Mouse (Mus musculus): ENCODE measurements around the gene Hist2h2bb. TPM values are rescaled to one million over a fixed set of nuclear protein-coding genes. Genes with fewer than 3 reads are reported as not detected.

Gene Hist2h2bb
- total RNA-seq, 2 experiments from 2014 or later, result 306 to 312 TPM

- DNase-seq, result no peak
- intact Hi-C loops (cut with DNase I), result no loop called here
These were observed 23.1 kb downstream of the Hist2h2bb start for GRCm38 (mm10) chr3:96292641-96293040.

DNA sequence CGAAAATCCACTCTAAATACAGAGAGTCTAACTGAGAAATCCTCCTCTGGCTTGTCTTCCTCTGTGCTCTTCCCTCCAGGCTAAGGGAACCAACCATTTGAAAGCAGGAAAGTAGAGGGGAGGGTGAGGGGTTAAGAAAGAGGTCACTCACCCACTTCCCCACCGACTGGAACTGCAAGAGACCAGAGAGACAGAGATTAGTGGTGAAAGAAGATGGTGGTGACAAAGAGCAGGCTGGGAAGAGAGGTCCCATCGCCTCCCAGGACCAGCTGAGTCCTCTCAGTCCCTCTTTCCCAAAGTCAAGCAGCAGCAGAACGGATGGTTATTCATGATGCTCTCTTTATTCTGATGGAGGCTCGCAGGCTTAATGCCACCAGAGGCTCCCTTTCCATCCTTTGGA is 23.8 kb downstream of the Hist2h2bb start:
- intact Hi-C loops (cut with DNase I), result no loop called here

GRCm38 (mm10) chr3:96293787-96294186 is 24.2 kb downstream of the Hist2h2bb start, which contains the start of gene Fcgr1:
Gene Fcgr1, minus strand, starts transcription at chr3:96293969.
- intact Hi-C loops (cut with DNase I), result no loop called here
- DNase-seq, result no peak

More for the DNA sequence above, 23.8 kb downstream of the Hist2h2bb start:
- no peak for DNase-seq

DNA sequence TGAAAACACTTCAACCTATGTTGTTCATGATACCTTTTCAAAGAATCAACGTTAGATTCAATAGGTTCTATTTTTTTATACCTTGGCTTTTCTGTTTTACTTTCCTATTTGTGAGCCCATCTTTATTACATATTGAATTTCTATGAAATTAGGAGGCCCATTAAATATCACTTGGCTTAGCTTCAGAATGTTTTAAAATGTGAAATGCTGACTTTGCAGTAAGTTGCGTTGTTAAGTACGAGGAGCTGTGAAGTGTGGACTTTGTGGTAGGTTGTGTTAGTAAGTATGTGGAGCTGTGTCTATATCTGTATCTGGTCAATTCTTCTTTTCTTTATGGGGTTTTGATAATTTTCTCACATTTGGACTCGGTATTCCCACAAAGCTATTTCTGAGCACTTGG is 28.8 kb downstream of the Hist2h2bb start:
- intact Hi-C loops (cut with DNase I), result no loop called here
- no peak for DNase-seq

GRCm38 (mm10) chr3:96299562-96299961 is 30.0 kb downstream of the Hist2h2bb start:
- intact Hi-C loops (cut with DNase I), result no loop called here
- DNase-seq, result no peak

DNA sequence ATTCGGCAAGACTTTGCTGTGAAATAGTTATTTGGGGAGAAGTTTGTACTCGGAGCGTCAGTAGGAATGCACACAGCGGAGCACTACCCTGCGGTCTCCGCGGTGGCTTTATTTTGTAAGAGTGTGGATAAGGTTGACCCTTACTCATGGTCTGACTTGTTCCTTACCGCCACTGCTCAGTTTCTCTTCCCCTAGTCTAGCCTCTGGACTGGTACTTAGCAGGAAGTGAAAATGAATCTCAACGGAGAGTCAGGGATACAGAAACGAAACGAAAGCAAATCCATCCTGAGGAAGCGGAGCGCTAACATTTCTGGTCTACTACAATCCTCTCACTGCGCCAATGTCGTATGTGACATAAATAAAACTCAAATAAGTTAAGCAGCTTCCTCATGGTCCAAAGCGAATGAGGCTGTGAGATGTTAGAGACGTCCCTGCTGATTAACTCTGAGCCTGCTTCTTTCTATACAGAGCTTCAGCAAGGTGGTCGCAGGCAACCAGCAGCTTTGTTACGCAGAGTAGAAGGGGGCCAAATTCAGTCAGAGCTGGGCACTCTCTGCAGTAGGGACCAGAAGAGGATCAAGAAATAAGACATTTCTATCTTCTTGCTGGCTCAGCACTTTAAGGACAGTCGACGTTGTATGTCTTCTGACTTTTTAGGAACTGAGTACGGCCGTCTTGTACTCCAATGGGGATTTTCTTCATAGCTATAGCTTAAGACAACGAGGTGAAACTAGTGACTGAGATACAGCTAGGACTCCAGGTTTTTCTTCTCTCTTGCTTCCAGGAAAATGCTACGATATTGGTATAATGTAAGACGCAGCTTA is 31.4 kb downstream of the Hist2h2bb start:
- intact Hi-C loops (cut with DNase I), result no loop called here
- DNase-seq, result no peak

- no peak for DNase-seq
- intact Hi-C loops (cut with DNase I), result no loop called here
These were observed 32.5 kb downstream of the Hist2h2bb start for GRCm38 (mm10) chr3:96302076-96302475.

DNA sequence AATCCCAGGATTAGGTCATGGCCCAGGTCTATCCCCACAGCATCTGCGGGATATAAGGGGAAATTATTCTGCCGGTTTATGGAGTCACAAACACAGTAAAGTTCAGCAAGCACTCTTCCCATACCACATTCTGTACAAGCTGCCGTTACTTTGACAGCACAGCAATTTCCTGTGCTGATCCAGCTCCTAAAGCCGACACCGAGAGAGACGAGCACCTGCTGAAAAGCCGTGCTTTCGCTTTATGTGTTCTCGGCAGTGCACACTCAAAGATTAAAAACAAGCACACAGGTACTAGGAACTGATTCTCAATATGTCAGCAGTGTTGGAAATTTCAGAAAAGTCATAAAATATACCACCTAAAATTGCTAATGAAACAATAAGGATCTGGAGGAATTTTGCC is 37.0 kb downstream of the Hist2h2bb start:
- intact Hi-C loops (cut with DNase I), result no loop called here
- DNase-seq, result no peak

- intact Hi-C loops (cut with DNase I), result no loop called here
- DNase-seq, result no peak
These were observed 39.9 kb downstream of the Hist2h2bb start for GRCm38 (mm10) chr3:96309441-96309840.

GRCm38 (mm10) chr3:96312341-96313098 is 43.0 kb downstream of the Hist2h2bb start:
- no peak for DNase-seq
- intact Hi-C loops (cut with DNase I), result no loop called here

Small RNA genes within 50 kb of the gene (microRNA-seq; reads per million reads assigned to microRNA genes)
- gene Gm44492 (not detected), gene Gm47311 (not detected), gene Gm47313 (not detected)

Other genes starting within 250 kb of the Hist2h2bb start
- gene Vps45, start 211.3 kb upstream of the Hist2h2bb start, total RNA-seq (2021), result 10 to 100 TPM; 53.6 to 54.1 TPM
- 10 to 100 TPM; 17.6 to 17.9 TPM for gene Otud7b, start 165.2 kb upstream of the Hist2h2bb start, total RNA-seq (2021)
- 1 to 10 TPM; 6.4 to 7.0 TPM for gene Mtmr11, start 107.7 kb upstream of the Hist2h2bb start, total RNA-seq (2021)
- 10 to 100 TPM; 62.0 to 63.6 TPM for gene Sf3b4, start 97.4 kb upstream of the Hist2h2bb start, total RNA-seq (2021)
- gene Sv2a, start 88.6 kb upstream of the Hist2h2bb start, total RNA-seq (2021), result 100 to 1,000 TPM; 241 to 264 TPM
- gene Bola1, start 50.0 kb upstream of the Hist2h2bb start, total RNA-seq (2021), result 10 to 100 TPM; 18.7 to 24.7 TPM
- gene Hist2h2ab, start 49.9 kb upstream of the Hist2h2bb start, total RNA-seq (2021), result 10 to 100 TPM; 21.6 to 26.0 TPM
- 10 to 100 TPM; 70.9 to 71.7 TPM for gene Hist2h2ac, start 48.9 kb upstream of the Hist2h2bb start, total RNA-seq (2021)
- 1 to 10 TPM; 4.6 to 5.2 TPM for gene Hist2h2be, start 48.6 kb upstream of the Hist2h2bb start, total RNA-seq (2021)
- 10 to 100 TPM; 26.7 to 36.2 TPM for gene Hist2h3c2, start 30.6 kb upstream of the Hist2h2bb start, total RNA-seq (2021)
- gene Hist2h2aa2, start 29.5 kb upstream of the Hist2h2bb start, total RNA-seq (2021), result 100 to 1,000 TPM; 517 to 538 TPM
- 10 to 100 TPM in 1 of 2 experiments, 1 to 10 TPM in 1; 9.5 to 10.0 TPM for gene Hist2h2aa1, start 24.3 kb upstream of the Hist2h2bb start, total RNA-seq (2021)
- under 1 TPM in 1 of 2 experiments, not detected in 1; 0.90 TPM for gene Hist2h3c1, start 23.1 kb upstream of the Hist2h2bb start, total RNA-seq (2021)
- 10 to 100 TPM; 53.4 to 58.8 TPM for gene Hist2h4, start 6.4 kb upstream of the Hist2h2bb start, total RNA-seq (2021)
- 100 to 1,000 TPM; 250 to 268 TPM for gene Hist2h3b, start 1.1 kb upstream of the Hist2h2bb start, total RNA-seq (2021)
- 1 to 10 TPM in 1 of 2 experiments, under 1 TPM in 1; 0.52 to 1.2 TPM for gene Fcgr1, start 24.2 kb downstream of the Hist2h2bb start, total RNA-seq (2021)
- not detected for gene BC107364, start 182.6 kb downstream of the Hist2h2bb start, total RNA-seq (2021)

Data from left cerebral cortex, postnatal 4 days (tissue).